Mouse (Mus musculus) MEL (cell line): ENCODE measurements around the gene Dtx3. TPM values are rescaled to one million over a fixed set of nuclear protein-coding genes. Genes with fewer than 3 reads are reported as not detected.
A peak's percentile ranks its signal among the peaks of the same experiment; 100 is the strongest.

Experiments
- DNase-seq: peaks from one replicate; pipeline ENCODE4 v3.0.0; 2011; ENCODE audit warnings: low read depth, low spot score
- H3K27ac ChIP-seq: 2 replicates; pipeline ENCODE4 v1.5.1; 2012; ENCODE audit warnings: low read depth, mild to moderate bottlenecking, control low read depth, low read length, moderate library complexity; ENCODE audit not compliant: control insufficient read depth
- H3K27me3 ChIP-seq, 2 experiments: fragments of 150-350 bp in 1 of 2; sonication (generic) in 1 of 2; 2 replicates each; pipeline ENCODE4 v1.6.1; 2012; ENCODE audit warnings: low read length in 2 of 2, mild to moderate bottlenecking in 2 of 2, improper control_type of control experiment in 1 of 2, moderate library complexity in 1 of 2; ENCODE audit not compliant: insufficient read depth in 2 of 2, control insufficient read depth in 1 of 2
- H3K36me3 ChIP-seq, 2 experiments: 2 replicates each; pipeline ENCODE4 v1.6.1; 2012 to 2014; ENCODE audit warnings: low read length in 2 of 2, improper control_type of control experiment in 1 of 2, inconsistent platforms in 1 of 2, mild to moderate bottlenecking in 1 of 2; ENCODE audit not compliant: insufficient read depth in 2 of 2, control insufficient read depth in 1 of 2
- H3K4me1 ChIP-seq, 2 experiments: fragments of 150-350 bp in 1 of 2; sonication (generic) in 1 of 2; 2 replicates each; pipeline ENCODE4 v1.6.1; 2012; ENCODE audit warnings: low read length in 2 of 2, improper control_type of control experiment in 1 of 2, mild to moderate bottlenecking in 1 of 2; ENCODE audit not compliant: insufficient read depth in 2 of 2, control insufficient read depth in 1 of 2
- H3K4me3 ChIP-seq, 2 experiments: fragments of 150-350 bp in 1 of 2; sonication (generic) in 1 of 2; 2 replicates each; pipeline ENCODE4 v1.5.1; 2012; ENCODE audit warnings: low read depth in 2 of 2, low read length in 2 of 2, mild to moderate bottlenecking in 2 of 2, moderate library complexity in 2 of 2, control low read depth in 1 of 2, improper control_type of control experiment in 1 of 2; ENCODE audit not compliant: control insufficient read depth in 1 of 2, insufficient read depth in 1 of 2
- H3K79me2 ChIP-seq: 2 replicates; pipeline ENCODE4 v1.6.1; 2012; ENCODE audit warnings: mild to moderate bottlenecking, low read length, moderate library complexity; ENCODE audit not compliant: control insufficient read depth, poor library complexity, insufficient read depth
- H3K9ac ChIP-seq: 2 replicates; pipeline ENCODE4 v1.6.1; 2012; ENCODE audit warnings: low read depth, mild to moderate bottlenecking, control low read depth, low read length, moderate library complexity; ENCODE audit not compliant: control insufficient read depth, poor library complexity, severe bottlenecking
- H3K9me3 ChIP-seq: fragments of 150-350 bp; sonication (generic); replicated peaks from 2 replicates; pipeline ENCODE4 v1.6.1; 2012; ENCODE audit warnings: mild to moderate bottlenecking, low read length, improper control_type of control experiment, moderate library complexity; ENCODE audit not compliant: insufficient read depth
- BHLHE40 ChIP-seq: IDR thresholded peaks from 2 replicates; pipeline ENCODE4 v1.6.1; 2012; ENCODE audit warnings: low read depth, mild to moderate bottlenecking, inconsistent platforms, low read length, improper control_type of control experiment, borderline replicate concordance
- CHD1 ChIP-seq: IDR thresholded peaks from 2 replicates; pipeline ENCODE4 v1.6.1; 2012; ENCODE audit warnings: low read depth, mild to moderate bottlenecking, inconsistent platforms, low read length, improper control_type of control experiment
- ELF1 ChIP-seq: IDR thresholded peaks from 2 replicates; pipeline ENCODE4 v1.6.1; 2014; ENCODE audit warnings: low read depth, mild to moderate bottlenecking, inconsistent platforms, low read length, improper control_type of control experiment, moderate library complexity
- EP300 ChIP-seq, 2 experiments: IDR thresholded peaks; 2 replicates each; pipeline ENCODE4 v1.6.1; 2011; ENCODE audit warnings: improper control_type of control experiment in 2 of 2, low read length in 2 of 2, low read depth in 1 of 2, mild to moderate bottlenecking in 1 of 2
- ETS1 ChIP-seq: IDR thresholded peaks from 2 replicates; pipeline ENCODE4 v1.6.1; 2012; ENCODE audit warnings: low read depth, mild to moderate bottlenecking, inconsistent platforms, low read length, improper control_type of control experiment, moderate library complexity
- GATA1 ChIP-seq: IDR thresholded peaks from 2 replicates; pipeline ENCODE4 v1.6.1; 2011; ENCODE audit warnings: low read depth, low read length, improper control_type of control experiment
- HCFC1 ChIP-seq: IDR thresholded peaks from 2 replicates; pipeline ENCODE4 v1.6.1; 2012; ENCODE audit warnings: low read depth, mild to moderate bottlenecking, inconsistent platforms, low read length, improper control_type of control experiment, moderate library complexity
- JUND ChIP-seq: IDR thresholded peaks from 2 replicates; pipeline ENCODE4 v1.6.1; 2011; ENCODE audit warnings: low read depth, mild to moderate bottlenecking, improper control_type of control experiment, low read length
- KAT2A ChIP-seq: conservative IDR thresholded peaks from 2 replicates; pipeline ENCODE4 v1.6.1; 2012; ENCODE audit warnings: low read depth, low read length, improper control_type of control experiment, inconsistent platforms
- MAFK ChIP-seq: IDR thresholded peaks from 2 replicates; pipeline ENCODE4 v1.6.1; 2011; ENCODE audit warnings: low read depth, mild to moderate bottlenecking, low read length, improper control_type of control experiment, borderline replicate concordance
- MAZ ChIP-seq: IDR thresholded peaks from 2 replicates; pipeline ENCODE4 v1.6.1; 2012; ENCODE audit warnings: low read depth, mild to moderate bottlenecking, inconsistent platforms, low read length, improper control_type of control experiment
- MEF2A ChIP-seq: IDR thresholded peaks from 2 replicates; pipeline ENCODE4 v1.6.1; 2014; ENCODE audit warnings: low read depth, mild to moderate bottlenecking, inconsistent platforms, low read length, improper control_type of control experiment; ENCODE audit not compliant: poor library complexity, insufficient replicate concordance, severe bottlenecking; ENCODE audit errors: extremely low read depth
- MXI1 ChIP-seq: IDR thresholded peaks from 2 replicates; pipeline ENCODE4 v1.6.1; 2011; ENCODE audit warnings: mild to moderate bottlenecking, low read depth, low read length, improper control_type of control experiment
- MYB ChIP-seq: IDR thresholded peaks from 2 replicates; pipeline ENCODE4 v1.6.1; 2011; ENCODE audit warnings: mild to moderate bottlenecking, low read depth, low read length, improper control_type of control experiment
- NELFE ChIP-seq: IDR thresholded peaks from 2 replicates; pipeline ENCODE4 v1.6.1; 2011; ENCODE audit warnings: low read depth, low read length, improper control_type of control experiment
- SIN3A ChIP-seq: IDR thresholded peaks from 2 replicates; pipeline ENCODE4 v1.6.1; 2012; ENCODE audit warnings: low read length, improper control_type of control experiment, inconsistent platforms
- SMC3 ChIP-seq: IDR thresholded peaks from 2 replicates; pipeline ENCODE4 v1.6.1; 2011; ENCODE audit warnings: low read depth, low read length, improper control_type of control experiment
- TAL1 ChIP-seq: IDR thresholded peaks from 2 replicates; pipeline ENCODE4 v1.6.1; 2012; ENCODE audit warnings: mild to moderate bottlenecking, inconsistent platforms, low read length, moderate library complexity, mixed read lengths
- TCF12 ChIP-seq: IDR thresholded peaks from 2 replicates; pipeline ENCODE4 v1.6.1; 2014; ENCODE audit warnings: low read depth, mild to moderate bottlenecking, inconsistent platforms, low read length, improper control_type of control experiment, moderate library complexity
- USF1 ChIP-seq: IDR thresholded peaks from 2 replicates; pipeline ENCODE4 v1.6.1; 2014; ENCODE audit warnings: low read depth, mild to moderate bottlenecking, inconsistent platforms, low read length, improper control_type of control experiment, moderate library complexity
- ZKSCAN1 ChIP-seq: IDR thresholded peaks from 2 replicates; pipeline ENCODE4 v1.6.1; 2012; ENCODE audit warnings: low read depth, mild to moderate bottlenecking, inconsistent platforms, low read length, improper control_type of control experiment, moderate library complexity
- ZNF384 ChIP-seq: IDR thresholded peaks from 2 replicates; pipeline ENCODE4 v1.6.1; 2012; ENCODE audit warnings: low read depth, mild to moderate bottlenecking, inconsistent platforms, low read length, improper control_type of control experiment
- polyA plus RNA-seq, 2 experiments: library from polyadenylated mRNA; stranded (reverse) in 1 of 2; unstranded in 1 of 2; fragments of >175 nt in 1 of 2; fragments of >200 nt in 1 of 2; gene quantifications; 2 replicates each; pipeline versions ENCODE4 v1.2.1 to v1.2.4; 2012; ENCODE audit warnings: low replicate concordance in 2 of 2, low read depth in 1 of 2; ENCODE audit not compliant: insufficient read length in 2 of 2, insufficient read depth in 1 of 2, missing spikeins in 1 of 2
- total RNA-seq: library from RNA; depleted of rRNA; stranded (reverse); fragments of 300-350 nt; gene quantifications from 2 replicates; pipeline ENCODE4 v1.2.3, GENCODE M21; 2012

Dtx3 gene
- total and polyA plus RNA-seq, 3 experiments, result 30.5 to 107 TPM; not detected in 1

DNA sequence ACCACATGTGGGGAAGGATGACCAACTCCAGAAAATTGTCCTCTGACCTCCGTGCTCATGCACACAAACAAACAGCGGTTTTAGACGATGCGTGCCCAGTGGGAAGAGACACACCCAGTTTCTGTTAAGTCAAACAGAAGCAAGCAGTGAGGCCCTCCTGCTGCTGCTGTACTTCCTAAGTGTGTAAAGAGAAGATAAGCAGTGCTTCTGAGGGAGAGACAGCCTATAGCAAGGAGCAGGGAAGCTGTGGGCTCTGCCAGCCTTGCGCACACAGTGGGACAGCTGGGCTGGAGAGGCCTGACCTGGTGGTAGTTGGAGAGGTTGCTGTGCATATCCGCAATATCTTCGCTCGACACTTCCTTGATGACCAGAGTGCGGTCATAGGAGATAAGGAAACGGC lies 9.8 kb upstream of the Dtx3 start (continued):
- TF ChIP-seq CHD1 (no peak), BHLHE40 (peak; percentile 81; the same call in 1 of the 2 replicates), MEF2A (no peak; the same call in 1 of the 2 replicates), JUND (no peak), MAFK (no peak), TAL1 (peak; percentile 93), HCFC1 (no peak; the same call in 1 of the 2 replicates), ZNF384 (no peak), MAZ (peak; percentile 84), ZKSCAN1 (peak; percentile 99), NELFE (peak; percentile 24; the same call in 1 of the 2 replicates), KAT2A (no peak), SIN3A (peak; percentile 94)

DNA sequence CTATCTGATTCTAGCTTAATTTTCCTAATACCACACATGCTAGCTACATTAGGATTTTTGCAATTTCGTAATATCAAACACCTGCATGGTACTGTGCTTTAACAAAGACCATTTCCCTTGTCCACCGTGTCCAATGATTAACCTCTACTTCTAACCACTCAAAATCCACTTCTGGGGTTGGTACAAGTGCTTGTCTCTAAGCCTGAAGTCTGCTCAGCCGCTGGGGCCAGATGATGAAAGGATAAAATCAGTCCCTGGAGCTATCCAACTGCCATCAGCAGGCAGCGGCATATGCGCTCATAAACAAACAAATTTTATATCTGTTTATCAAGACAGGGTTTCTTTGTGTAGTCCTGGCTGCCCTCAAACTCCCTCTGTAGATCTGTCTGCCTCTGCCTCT lies 9.1 kb upstream of the Dtx3 start:
- H3K9ac ChIP-seq, result peak overlapping the region; percentile 48
- H3K4me1 ChIP-seq, result peaks cover 25 to 30% of the 10 kb centered on the region in 2 experiments

DNA sequence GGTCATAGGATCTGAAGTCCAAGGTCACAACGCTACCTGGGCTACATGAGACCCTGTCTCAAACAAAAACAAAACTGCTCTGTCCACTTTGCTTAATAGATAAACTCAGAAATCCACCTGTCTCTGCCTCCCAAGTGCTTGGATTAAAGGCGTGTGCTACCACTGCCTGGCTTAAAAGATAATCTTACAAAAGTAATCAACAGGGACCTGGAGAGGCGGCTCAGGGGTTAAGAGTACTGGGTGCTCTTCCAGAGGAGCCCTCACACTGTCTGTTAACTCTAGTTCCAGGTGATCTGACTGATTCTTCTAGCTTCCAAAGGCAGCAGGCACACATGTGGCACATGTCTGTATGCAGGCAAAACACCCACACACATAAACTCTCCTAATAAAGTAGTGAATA lies 7.6 kb upstream of the Dtx3 start:
- Histone ChIP-seq H3K36me3 (peaks cover 19 to 30% of the 10 kb centered on the region in 2 experiments), H3K79me2 (peaks cover 5% of the 10 kb centered on the region), H3K27me3 (no peaks in the 10 kb centered on the region), H3K27ac (peak overlapping the region; percentile 94), H3K9me3 (no peaks in the 10 kb centered on the region), H3K9ac (0 out of 2 replicates have a peak overlapping the region, but pooled peaks have one; percentile 10), H3K4me3 (no peak overlapping the region), H3K4me1 (peaks cover 25 to 30% of the 10 kb centered on the region in 2 experiments)
- DNase-seq, result no peak
- TF ChIP-seq TAL1 (peak; percentile 52), MXI1 (no peak), GATA1 (no peak), EP300 (IDR thresholded peaks at IDR 0.05; ENCODE audit: low read depth in 1 of 2, low read length in 2 of 2) (peak in 1 of 2 experiments; percentile 49; a peak in 1 of 4 replicates), MAZ (no peak), MAFK (no peak), TCF12 (0 out of 2 replicates have a peak, but pooled peaks have one; percentile 29), JUND (no peak), ELF1 (no peak), CHD1 (no peak), HCFC1 (no peak)

More for the DNA sequence above, 9.1 kb upstream of the Dtx3 start:
- DNase-seq, result no peak
- no peaks in the 10 kb centered on the region for H3K9me3 ChIP-seq
- peak overlapping the region in 1 of 2 experiments; percentile 6; a peak in 1 of 4 replicates for H3K4me3 ChIP-seq
- H3K27me3 ChIP-seq, result no peaks in the 10 kb centered on the region
- H3K36me3 ChIP-seq, result peaks cover 19 to 30% of the 10 kb centered on the region in 2 experiments
- H3K27ac ChIP-seq, result peak overlapping the region; percentile 94
- TF ChIP-seq SMC3, result no peak
- TF ChIP-seq BHLHE40, result 0 out of 2 replicates have a peak, but pooled peaks have one; percentile 26
- 0 out of 2 replicates have a peak, but pooled peaks have one; percentile 29 for TF ChIP-seq TCF12
- TF ChIP-seq MYB, result 0 out of 2 replicates have a peak, but pooled peaks have one; percentile 49
- no peak for TF ChIP-seq TAL1
- TF ChIP-seq ETS1, result peak; percentile 39; the same call in 1 of the 2 replicates
- TF ChIP-seq EP300 (IDR thresholded peaks at IDR 0.05; ENCODE audit: low read depth in 1 of 2, low read length in 2 of 2), result peak; percentile 49 to 51; a peak in 2 of 4 replicates
- no peak for TF ChIP-seq USF1
- H3K79me2 ChIP-seq, result peaks cover 13% of the 10 kb centered on the region
